Mouse (Mus musculus): ENCODE measurements around the gene Atp8a2.
"Not testable (repeated sequence)": the region's sequence is repeated elsewhere in the genome, so short reads cannot be mapped to it uniquely, and the experiment has no call there.

The Atp8a2 gene

DNA sequence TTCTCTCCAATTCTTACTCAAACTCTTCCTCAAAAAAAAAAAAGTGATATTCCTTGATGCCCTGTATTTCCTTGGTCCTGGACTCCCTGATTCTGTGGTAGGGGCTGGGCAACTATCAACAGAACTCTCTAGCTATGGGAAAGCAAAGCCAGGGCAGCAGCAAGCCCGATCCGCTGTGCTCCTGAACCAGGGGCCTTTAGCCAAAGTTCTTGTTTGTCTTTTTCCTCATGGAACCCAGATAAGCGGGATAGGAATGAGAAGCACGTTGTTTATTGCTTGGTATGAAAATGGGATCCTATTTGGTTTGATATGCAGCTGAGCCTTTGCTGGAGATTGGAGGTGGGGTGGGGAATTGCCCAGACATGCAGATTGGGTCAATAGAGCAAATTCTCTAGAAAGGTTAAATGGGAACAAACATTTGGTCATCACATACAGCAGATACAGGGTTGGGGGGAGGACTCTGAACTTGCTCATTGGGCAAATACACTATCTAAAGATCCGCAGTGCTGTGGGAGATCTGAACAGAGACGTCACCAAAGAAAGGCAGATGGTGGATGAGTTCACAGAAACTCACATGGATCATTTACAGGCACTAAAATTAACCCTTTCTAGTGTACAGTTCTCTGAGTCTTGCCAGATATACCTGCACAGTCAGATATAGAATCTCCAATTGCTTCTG lies 353.6 kb downstream of the Atp8a2 start:
- DNase-seq (ENCODE audit: low spot score) = no peak

DNA sequence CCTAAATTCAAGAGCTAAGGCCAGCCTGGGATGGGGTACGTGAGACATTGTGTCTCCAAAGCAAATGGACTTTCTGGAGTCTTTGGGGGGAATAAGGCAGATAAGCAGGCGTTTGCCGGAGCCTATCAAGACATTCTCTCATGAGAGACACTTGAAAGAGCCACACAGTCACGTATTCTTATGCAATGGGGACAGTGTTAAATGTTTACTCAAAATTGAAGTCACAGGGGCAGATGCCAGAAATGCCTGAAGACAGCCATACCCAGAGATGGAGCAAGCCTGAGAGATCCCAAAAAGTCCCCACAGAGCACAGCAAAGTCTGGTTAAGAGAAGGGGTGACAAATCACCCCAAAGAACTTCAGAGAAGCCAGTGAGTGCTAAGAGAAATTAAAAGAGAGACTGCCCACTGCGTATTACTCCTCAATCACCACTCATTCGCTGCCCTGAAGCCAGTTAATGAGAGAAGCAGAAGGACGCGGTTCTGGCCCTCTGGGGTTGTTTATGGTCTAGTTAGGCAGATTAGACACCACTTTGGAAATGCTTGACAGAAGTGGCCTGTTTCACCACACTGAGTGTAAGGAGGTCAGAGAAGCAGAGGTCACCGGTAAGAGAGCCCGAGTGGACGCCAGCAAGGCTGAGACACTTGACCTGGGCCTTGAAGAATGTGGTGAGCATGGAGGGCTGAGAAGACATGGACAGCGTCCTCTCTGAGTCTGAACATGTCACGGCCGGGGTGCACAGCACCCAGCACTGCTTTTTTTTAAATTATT lies 356.8 kb downstream of the Atp8a2 start:
- DNase-seq (ENCODE audit: low spot score) = peak; percentile 54

DNA sequence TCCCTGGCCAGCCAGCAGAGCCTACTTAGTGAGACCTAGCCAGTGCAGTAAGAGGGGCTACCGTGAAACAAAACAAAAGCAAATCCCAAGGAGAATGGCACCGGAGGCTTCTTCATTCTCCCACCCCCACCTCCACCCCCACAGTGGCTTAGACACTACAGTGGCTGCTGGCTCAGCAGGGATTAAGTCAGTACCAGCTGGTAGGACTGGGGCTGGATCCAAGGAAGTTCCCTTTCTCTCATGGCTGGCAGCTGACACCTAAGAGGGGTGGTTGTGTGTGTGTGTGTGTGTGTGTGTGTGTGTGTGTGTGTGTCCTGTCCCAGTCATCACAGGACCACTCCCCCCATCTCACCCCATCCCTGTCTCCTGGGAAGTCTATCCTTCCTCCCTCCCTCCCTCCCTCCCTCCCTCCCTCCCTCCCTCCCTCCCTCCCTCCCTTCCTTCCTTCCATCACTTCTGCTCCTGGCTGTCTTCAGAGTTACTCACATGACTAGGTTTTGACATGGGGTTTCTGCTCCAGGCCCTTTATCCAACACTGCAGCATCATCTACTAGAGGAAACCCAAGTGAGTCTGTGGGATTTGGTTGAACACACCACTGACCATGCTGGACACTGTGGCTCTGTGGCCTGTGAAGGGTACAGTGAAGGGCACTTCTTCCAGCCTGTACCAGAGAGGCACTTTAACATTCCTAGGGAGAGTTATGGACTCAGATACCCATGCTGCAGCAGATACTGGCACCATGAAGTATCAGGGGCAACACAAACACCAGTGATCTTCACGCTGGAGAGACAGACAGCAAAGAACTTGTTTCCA lies 358.3 kb downstream of the Atp8a2 start:
- DNase-seq (ENCODE audit: low spot score) = not testable (repeated sequence)

DNA sequence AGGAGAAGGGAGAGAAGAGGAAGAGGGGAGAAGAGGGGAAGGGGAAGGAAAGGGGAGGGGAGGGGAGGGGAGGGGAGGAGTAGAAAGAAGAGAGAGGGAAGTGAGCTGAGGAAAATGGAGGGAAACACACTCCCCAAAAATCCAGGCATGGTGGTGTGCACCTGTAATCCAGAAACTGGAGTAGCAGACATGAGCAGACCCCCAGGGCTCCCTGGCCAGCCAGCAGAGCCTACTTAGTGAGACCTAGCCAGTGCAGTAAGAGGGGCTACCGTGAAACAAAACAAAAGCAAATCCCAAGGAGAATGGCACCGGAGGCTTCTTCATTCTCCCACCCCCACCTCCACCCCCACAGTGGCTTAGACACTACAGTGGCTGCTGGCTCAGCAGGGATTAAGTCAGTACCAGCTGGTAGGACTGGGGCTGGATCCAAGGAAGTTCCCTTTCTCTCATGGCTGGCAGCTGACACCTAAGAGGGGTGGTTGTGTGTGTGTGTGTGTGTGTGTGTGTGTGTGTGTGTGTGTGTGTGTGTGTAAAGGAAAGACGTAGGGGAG lies 359.2 kb downstream of the Atp8a2 start:
- DNase-seq (ENCODE audit: low spot score) = not testable (repeated sequence)

DNA sequence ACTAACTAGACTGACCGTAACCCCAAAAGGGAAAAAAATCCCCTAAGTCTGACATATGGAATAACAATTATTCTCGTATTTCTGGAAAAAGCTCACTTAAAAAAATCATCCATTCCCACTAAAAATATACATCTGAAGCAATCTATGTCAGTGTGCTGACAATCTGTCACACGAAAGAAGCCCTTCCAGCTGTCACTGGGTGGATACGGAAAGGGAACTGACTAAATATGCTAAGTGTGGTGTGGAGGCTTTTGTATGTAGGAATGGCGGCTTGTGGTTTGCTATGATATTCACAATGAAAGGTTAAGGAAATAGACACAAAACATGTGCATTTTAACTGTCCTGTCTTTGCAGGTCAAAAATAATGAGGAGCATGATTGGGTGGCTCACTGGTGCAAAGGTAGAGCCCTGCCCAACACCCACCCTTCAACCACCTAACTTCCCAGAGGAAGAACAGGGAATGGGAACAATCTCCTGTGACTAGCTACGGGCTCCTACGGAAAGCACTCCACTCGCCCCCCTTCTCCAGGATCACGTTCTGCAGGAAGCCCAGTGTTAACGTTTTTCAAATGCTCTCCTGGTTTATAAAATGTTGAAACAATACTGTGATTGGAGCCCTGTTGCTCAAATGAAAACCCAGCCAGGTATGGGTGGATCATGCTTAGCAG lies 360.0 kb downstream of the Atp8a2 start:
- no peak for DNase-seq (ENCODE audit: low spot score)

DNA sequence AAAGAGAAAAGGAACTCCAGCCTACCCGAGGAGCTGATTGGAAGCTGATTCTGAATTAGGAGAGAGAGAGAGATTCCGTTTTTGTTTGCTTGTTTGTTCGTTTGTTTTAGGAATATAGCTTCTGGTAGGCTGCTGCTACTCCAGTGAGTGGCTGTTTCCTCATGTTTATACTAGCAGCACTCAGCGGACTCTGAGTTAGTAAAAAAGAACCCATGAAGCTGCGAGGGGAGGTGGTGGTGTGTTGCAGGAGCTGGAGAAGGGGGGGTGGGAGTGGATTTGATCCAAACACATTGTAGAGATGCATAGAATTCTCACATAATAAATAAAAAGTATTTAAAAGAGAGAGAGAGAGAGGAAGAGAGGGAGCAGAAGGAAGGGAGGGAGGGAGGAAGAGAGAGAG lies 367.4 kb downstream of the Atp8a2 start:
- no peak for DNase-seq (ENCODE audit: low spot score)

DNA sequence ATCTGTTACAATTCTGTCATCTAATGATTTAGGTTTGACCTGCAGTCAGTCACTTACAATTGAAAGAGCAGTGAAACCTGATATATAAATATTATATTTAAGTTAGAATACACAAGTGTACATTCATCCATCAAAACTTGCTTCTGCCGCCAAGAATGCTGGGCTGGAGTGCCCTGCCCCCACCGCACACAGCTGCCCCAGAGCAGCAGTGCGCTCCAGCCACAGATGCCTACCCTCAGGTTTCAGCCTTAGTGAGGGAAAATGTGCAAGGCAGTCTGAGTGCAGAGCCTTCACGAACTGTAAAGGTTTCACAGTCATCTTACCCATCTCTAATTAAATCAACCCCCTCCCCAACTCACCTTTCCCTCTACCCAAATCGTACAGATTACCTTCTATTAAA lies 369.6 kb downstream of the Atp8a2 start:
- DNase-seq (ENCODE audit: low spot score) = peak; percentile 20

DNA sequence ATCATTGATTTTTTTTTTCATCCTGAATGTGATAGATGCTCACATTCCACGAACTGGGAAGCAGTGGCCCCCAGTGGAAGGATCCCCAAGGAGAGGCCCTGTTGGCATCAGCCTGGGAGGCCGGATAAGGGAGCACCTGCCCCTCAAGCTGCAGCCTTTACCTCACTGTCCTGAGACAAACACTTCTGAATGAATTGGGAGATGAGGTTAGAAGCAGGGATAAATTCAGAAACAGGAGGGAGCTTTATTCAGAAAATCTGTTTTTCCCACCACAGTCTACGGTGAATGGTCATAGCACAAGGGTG lies 376.9 kb downstream of the Atp8a2 start:
- DNase-seq (ENCODE audit: low spot score) = no peak

DNA sequence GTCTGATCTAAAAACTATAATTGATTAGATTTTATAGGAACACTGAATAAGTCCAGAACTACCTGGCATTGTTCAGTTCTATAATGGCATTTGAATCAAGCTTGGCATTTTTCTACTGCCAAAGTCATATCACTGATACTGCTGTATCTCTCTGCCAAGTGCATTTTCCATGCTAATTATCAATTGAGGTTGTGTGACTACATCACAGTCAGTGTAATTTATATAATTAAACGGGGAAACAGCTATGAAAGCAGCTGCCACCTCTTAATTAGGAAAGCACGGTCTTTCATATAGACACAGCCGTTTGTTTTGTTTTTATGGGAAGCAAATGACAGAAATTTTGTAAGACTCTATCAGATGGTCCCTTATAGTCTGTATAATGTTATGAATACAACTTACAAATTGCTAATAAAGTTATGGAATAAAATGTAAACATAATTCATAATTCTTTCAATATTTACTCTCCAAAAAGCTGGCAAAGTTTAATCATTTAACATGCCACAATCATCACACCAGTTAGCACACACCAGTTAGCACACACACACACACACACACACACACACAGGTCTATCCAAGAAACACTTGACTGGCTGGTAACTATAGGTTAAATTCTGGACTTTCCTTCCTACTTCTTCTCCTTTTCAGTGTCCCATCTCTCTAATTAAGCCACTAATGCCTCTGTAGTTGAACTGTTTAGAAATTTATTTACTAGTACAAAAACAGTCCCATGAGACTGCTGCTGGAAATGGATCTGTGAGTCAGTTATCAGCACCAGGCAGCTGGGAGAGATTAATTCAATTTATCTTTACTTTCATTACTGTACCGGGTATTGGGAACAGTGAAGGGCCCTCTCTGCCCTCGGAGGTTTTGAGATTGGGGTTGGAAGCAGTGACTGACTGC lies 377.5 kb downstream of the Atp8a2 start:
- no peak for DNase-seq (ENCODE audit: low spot score)

DNA sequence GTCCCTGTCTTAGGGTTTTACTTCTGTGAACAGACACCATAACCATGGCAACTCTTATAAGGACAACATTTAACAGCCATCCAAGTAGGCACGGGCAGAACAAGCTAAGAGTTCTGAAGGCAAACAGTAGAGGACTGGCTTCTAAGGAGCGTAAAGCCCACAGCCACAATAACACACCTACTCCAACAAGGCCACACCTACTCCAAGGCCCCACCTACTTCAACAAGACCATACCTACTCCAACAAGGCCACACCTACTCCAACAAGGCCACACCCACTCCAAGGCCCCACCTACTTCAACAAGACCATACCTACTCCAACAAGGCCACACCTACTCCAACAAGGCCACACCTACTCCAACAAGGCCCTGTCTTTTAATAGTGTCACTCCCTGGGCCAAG lies 386.7 kb downstream of the Atp8a2 start:
- not testable (repeated sequence) for DNase-seq (ENCODE audit: low spot score)

DNA sequence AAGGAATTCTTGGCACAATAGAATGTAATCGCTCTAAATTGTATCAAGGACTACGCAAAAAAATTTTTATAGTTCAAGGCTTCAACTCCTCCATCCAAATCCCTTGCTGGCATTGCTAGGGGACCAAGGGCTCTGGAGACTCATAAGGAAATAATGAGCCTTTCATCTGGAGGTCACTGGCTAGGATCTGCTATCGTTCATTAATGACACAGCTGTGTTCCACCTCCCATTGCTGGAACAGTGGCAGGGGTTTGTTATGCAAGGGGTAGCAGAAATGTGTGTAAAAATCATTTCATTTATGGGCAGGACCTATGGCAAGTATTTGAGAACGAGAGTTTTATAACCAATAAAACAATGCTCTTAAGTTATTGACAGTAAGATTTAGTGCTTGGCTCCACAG lies 387.2 kb downstream of the Atp8a2 start:
- DNase-seq (ENCODE audit: low spot score) = no peak

DNA sequence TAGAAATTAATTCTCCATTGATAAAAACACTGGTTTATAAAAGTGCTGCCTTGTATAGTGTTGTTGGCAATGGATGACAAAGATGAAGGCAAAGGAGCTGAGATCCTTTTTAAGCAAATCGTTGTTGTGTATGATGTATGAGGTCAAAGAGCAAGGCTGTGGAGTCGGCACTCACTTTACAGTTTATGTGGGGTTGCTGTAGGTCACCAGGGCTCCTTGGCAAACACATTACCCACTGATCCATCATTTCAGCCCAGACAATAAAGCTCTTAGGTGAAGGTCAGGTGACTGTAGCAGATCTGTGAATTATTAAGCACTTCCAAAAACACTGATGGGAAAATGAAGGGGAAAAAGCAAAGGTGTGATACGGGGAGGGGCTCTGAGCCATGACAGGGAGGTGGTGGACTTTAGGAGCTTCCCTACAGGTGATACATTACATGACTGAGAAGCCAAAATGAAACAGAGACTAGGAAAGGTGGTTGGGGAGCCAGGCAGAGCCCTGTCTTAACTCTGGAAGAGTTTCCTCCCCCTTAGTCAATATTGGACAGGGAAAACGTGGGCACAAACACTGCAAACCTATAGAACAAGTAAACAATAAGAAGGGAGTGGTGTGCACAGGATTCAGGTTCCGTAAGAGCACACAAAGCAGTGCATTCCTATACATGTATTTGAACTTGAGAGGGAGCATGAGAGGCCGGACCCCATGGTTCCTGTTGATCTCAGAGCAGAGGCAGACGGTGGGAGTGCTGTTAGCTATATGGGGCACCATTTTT lies 389.3 kb downstream of the Atp8a2 start:
- DNase-seq (ENCODE audit: low spot score) = peak; percentile 46

DNA sequence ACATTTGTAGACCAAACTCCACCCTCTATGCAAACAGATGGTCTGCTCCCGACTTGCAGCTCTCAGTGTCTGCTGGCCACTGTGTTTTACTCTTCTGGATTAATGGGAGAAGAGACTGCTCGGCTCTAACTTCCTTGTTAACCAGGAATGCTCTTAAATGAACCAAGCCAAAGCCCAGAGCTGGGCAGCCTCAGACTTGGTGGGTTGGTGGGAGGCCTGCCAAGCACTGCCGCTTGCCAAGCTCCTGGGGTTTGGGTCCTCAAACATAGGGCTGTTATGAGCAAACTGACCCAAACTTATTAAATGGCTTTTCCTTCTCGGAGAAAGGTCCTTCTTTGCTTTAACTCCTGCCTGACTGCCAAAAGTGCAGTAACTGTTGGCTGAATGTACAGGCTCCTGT lies 390.1 kb downstream of the Atp8a2 start:
- DNase-seq (ENCODE audit: low spot score) = no peak

DNA sequence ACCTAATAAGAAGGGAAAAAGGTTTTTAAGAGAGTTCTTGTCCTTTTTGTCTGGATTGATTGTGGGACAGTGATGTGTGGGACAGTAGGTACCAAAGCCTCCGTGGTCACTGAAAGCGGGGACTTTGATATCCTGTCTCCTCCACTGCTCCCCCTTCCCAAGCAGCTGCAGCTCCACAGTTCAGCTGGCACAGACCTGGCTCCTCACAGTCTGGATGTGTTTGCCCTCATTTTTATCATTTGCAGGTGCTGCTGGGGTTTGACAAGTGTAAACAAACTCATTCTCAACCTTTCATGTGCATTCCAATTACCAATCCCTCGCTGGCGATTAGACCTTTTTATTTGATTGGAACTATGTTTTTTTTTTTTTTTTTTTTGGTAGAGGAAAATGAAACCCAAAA lies 390.8 kb downstream of the Atp8a2 start:
- peak; percentile 16 for DNase-seq (ENCODE audit: low spot score)

DNA sequence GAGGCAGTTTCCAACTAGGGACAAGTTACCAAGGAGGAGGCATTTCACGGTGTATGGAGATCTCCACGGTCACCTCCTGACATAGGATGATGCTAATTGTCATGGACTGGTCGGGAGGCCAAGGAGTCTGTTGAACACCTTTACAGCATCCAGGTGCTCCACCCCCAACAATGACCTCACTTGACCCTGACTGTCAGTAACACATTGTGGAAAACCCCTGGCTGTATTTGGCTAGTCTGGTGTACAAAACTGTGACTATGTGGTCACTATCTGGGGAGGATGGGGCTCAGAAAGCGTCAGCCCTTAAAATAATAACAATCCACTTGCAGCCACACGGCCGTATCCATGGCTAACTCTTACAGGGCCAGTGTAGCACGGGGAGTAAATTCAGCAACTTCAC lies 391.3 kb downstream of the Atp8a2 start:
- DNase-seq (ENCODE audit: low spot score) = no peak

DNA sequence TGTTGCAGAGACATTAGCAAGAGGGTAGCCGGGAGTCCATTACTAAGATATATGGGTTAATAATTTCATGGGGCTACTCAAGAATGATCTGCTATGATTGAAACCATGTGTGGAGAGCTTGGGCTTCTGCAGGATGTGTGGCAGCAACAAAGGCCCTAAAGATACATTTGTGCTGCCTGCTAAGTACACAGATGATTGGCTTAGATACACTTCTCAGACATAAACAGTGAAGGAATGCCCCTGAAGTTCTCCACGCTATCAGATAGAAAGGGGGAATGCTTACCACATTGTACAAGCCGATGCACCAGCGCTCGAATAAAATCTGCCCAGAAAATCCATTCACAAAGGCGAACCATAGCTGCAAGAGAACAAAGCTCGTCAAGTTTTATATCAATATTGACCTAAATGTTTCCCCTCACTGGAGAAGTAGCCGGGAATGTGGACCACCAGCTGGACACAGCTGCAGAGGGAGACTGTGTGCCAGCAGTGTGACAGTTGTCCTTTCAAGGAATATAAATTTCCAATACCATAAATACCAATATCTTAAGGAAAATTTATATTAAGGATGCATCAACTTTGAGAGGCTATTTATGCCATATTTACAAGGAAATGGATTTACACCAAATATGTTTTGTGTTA lies 394.9 kb downstream of the Atp8a2 start:
- DNase-seq (ENCODE audit: low spot score) = peak; percentile 33

DNA sequence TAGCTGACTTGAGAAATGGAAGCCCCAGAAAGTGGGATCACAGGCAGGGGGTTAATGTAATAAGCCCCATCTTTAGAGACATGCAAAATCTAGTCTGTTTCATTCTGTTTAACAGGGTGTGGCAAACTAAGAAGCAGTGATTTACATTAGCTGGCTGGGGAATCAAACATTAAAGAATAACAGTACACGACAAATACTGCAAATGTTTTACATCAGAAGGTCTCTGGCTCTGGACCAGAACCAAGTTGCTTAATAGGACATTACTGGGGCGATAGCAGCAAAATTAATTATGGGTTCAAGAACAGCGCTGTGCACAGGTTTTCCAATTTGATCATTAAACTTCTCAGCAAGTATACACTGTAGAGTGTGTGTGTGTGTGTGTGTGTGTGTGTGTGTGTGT lies 397.5 kb downstream of the Atp8a2 start:
- no peak for DNase-seq (ENCODE audit: low spot score)

DNA sequence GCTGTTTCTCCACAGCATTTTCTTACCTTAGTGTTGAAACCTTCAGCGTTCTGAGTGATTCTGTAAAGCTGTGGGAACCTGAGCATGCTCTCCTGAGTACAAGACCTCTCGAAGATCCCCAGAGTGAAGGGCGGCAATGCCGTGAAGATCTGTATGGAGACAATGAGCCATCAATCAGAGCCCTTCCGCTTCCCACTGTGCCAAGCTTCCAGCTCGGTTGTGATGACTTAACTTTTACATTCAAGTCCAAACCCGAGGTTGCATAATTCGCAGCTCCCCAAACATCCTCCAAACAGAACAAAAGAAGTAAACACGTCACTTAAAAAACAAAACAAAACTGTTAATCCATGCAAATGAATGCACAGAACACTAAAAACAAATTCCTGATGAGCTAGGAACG lies 403.1 kb downstream of the Atp8a2 start:
- no peak for DNase-seq (ENCODE audit: low spot score)

DNA sequence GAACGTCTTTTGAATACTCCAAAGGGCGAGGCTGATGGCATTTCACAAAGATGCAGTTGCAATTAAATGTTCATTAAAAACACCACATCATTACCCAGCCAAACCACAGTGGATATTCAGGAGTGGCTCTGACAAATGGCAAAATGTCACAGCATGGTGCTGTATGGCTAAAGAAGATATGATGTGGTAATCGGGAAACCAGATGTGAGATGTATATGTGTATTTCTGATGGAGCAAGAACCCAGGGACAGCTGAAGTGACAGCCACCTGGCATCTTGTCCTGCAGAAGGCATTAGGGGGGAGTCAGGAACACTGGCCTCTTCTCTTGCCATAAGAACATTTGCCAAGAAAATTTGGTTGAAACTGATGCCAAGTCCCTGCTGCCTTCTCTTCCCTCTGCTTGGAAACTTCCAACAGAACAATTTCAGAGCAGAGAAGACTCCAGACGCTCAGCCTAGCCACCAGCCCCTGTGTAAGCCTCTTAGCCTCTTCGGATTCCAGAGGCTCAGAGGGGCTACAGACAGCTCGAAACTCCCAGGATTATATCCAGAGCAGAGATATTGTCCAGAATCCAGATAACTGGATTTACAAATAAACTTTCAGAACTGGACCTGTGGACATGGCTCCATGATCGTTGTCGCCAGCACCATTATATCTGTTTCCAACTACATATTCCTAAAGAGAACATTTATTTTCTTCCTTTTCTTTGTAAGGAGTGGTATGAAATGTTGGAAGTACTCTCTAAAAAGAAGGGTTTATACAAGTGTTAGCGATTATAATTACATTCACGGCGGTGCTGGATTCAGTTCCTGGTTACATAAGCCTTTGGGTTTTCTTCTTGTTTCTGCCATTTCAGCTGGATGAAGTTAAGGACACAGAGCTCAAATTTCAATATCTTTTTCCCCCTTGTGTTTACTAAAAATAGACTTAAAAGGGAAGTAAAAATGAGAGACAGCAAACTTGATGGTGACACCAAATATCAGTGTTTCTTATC lies 413.3 kb downstream of the Atp8a2 start:
- DNase-seq (ENCODE audit: low spot score) = no peak
